Mouse (Mus musculus) inflammation-experienced regulatory T-cells, adult 6 months (primary cell): ENCODE measurements around the gene Draxin. TPM values are rescaled to one million over a fixed set of nuclear protein-coding genes. Genes with fewer than 3 reads are reported as not detected.
"Not testable (repeated sequence)": the region's sequence is repeated elsewhere in the genome, so short reads cannot be mapped to it uniquely, and the experiment has no call there.

ENCODE experiments used
- ATAC-seq: one replicate; pipeline ENCODE4 v1.8.0; 2017
- polyA plus RNA-seq, 3 experiments: library from polyadenylated mRNA; unstranded; fragments of 100-300 nt; shearing (Covaris generic); gene quantifications; one replicate each; pipeline ENCODE4 v1.2.1; 2017

Draxin gene
- not detected for polyA plus RNA-seq

GRCm38 (mm10) chr4:148130561-148131413, at the start of gene Draxin:
Gene Draxin (minus strand): TSS chr4:148130698.
- no peak for ATAC-seq

GRCm38 (mm10) chr4:148177716-148178115, 47.2 kb upstream of the Draxin start:
- no peak for ATAC-seq

- not testable (repeated sequence) for ATAC-seq
These were observed 46.1 kb upstream of the Draxin start for GRCm38 (mm10) chr4:148176603-148177002.

- ATAC-seq, result no peak
These were observed 44.0 kb upstream of the Draxin start for GRCm38 (mm10) chr4:148174495-148174862.

- ATAC-seq, result no peak
These were observed 43.5 kb upstream of the Draxin start for GRCm38 (mm10) chr4:148173811-148174494.

- no peak for ATAC-seq
These were observed 40.8 kb upstream of the Draxin start for GRCm38 (mm10) chr4:148171261-148171660.

GRCm38 (mm10) chr4:148170842-148171241, 40.3 kb upstream of the Draxin start:
- ATAC-seq, result peak; percentile 49

GRCm38 (mm10) chr4:148169586-148169985, 39.1 kb upstream of the Draxin start:
- ATAC-seq, result no peak

- peak; percentile 49 for ATAC-seq
These were observed 37.8 kb upstream of the Draxin start for GRCm38 (mm10) chr4:148168287-148168686.

- no peak for ATAC-seq
These were observed 36.5 kb upstream of the Draxin start for GRCm38 (mm10) chr4:148166986-148167385.

- ATAC-seq, result no peak
These were observed 35.9 kb upstream of the Draxin start for GRCm38 (mm10) chr4:148166431-148166830.

- ATAC-seq, result no peak
These were observed 35.1 kb upstream of the Draxin start for GRCm38 (mm10) chr4:148165551-148165950.

- no peak for ATAC-seq
These were observed 34.0 kb upstream of the Draxin start for GRCm38 (mm10) chr4:148164461-148164860.

- ATAC-seq, result peak; percentile 44
These were observed 33.5 kb upstream of the Draxin start for GRCm38 (mm10) chr4:148164002-148164439.

- peak; percentile 3 for ATAC-seq
These were observed 30.2 kb upstream of the Draxin start, which contains the start of the genes Fbxo44 and Fbxo2 for GRCm38 (mm10) chr4:148160436-148161390. Gene Fbxo44 (minus strand): TSS chr4:148160482. Gene Fbxo2 (plus strand): TSS chr4:148160621.

- ATAC-seq, result peak; percentile 75
These were observed 29.3 kb upstream of the Draxin start for GRCm38 (mm10) chr4:148159544-148160435.

GRCm38 (mm10) chr4:148158436-148159348, 28.2 kb upstream of the Draxin start:
- no peak for ATAC-seq

- ATAC-seq, result no peak
These were observed 24.5 kb upstream of the Draxin start for GRCm38 (mm10) chr4:148154982-148155381.

- no peak for ATAC-seq
These were observed 23.5 kb upstream of the Draxin start for GRCm38 (mm10) chr4:148154006-148154405.

- ATAC-seq, result no peak
These were observed 22.0 kb upstream of the Draxin start for GRCm38 (mm10) chr4:148152547-148152946.
